Mouse (Mus musculus) Patski (cell line): ENCODE measurements around the gene 4933416C03Rik. TPM values are rescaled to one million over a fixed set of nuclear protein-coding genes. Genes with fewer than 3 reads are reported as not detected.

Experiments used
- ATAC-seq: fragments of 100-300 bp; one replicate; pipeline ENCODE4 v1.8.0; 2021
- CTCF ChIA-PET: fragments of 350-600 bp; sonication (Branson Sonifier 250); formaldehyde crosslinking; loops from one replicate; lab custom pipeline; 2022; ENCODE audit warnings: inconsistent platforms; lab: Charles Lee
- POLR2A ChIA-PET: fragments of 350-600 bp; sonication (Branson Sonifier 250); formaldehyde crosslinking; loops from one replicate; lab custom pipeline; 2022; ENCODE audit warnings: antibody characterized with exemption, inconsistent platforms; lab: Charles Lee
- DNase-seq: peaks from one replicate; pipeline ENCODE4 v3.0.0-alpha.2; 2011; ENCODE audit warnings: low read depth, low spot score
- H3K27me3 ChIP-seq: fragments of 371-371 bp; one replicate; pipeline ENCODE4 v1.5.1; 2021
- CTCF ChIP-seq: fragments of 100-300 bp; IDR thresholded peaks from one replicate; pipeline ENCODE4 v1.5.1; 2021
- in situ Hi-C: fragments of 300-500 bp; cut with MboI; formaldehyde crosslinking; loops from 3 replicates; pipeline ENCODE4 v1.11.1; 2018; ENCODE audit warnings: low pct_unique_long_range_greater_than_20kb, mixed read lengths
- polyA plus RNA-seq: library from polyadenylated mRNA; unstranded; gene quantifications from one replicate; pipeline ENCODE4 v1.2.3, GENCODE M21; 2021

4933416C03Rik gene
- not detected for polyA plus RNA-seq

GRCm38 (mm10) chr10:116113867-116114474, at the start of gene 4933416C03Rik:
4933416C03Rik (minus strand) TSS chr10:116113917.
- H3K27me3 ChIP-seq, result peaks cover 22% of the 10 kb centered on the region
- CTCF ChIA-PET, result no interaction called here
- no peak for DNase-seq
- no peak for TF ChIP-seq CTCF
- in situ Hi-C loops, result no loop called here
- ATAC-seq, result no peak
- POLR2A ChIA-PET, result no interaction called here

DNA sequence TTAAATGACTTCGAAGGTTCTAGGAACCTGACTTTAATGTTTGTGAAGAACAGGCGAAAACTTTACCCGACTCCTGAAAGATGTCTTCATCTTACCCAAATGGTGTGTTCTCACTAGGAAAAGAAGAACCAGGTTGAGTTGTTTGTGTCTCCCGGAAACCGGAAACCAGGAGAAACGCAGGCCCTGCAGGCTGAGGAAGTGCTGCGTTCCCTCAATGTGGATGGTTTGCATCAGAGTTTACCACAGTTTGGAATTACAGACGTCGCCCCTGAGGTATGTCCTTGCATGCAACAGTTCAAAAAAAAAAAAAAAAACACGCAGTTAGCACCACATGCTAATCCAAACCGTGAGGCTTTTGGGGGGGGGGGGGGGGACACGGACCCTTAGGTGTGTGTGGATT, 48.6 kb upstream of the 4933416C03Rik start:
- no peak for TF ChIP-seq CTCF
- POLR2A ChIA-PET, result no interaction called here
- in situ Hi-C loops, result no loop called here
- ATAC-seq (no peak), DNase-seq (no peak)
- CTCF ChIA-PET, result no interaction called here
- no peaks in the 10 kb centered on the region for H3K27me3 ChIP-seq

DNA sequence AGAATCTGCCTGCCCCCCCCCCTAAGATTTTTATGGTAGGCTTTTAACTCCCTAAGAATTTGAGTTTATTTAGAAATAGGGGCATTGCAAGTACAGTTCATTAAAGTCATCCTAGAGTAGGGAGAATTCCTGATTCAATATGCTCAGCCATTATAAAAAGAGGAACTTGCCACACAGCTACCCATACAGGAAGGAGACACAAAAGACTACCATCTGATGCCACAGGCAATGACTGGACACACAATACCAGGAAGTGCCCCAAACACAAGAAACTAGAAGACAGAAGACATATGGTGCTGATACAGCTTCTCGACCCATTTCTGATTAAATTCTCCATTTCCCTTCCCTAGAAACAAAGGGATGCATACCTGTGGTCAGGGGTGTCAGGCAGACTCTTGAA, 43.0 kb upstream of the 4933416C03Rik start:
- no peak for ATAC-seq
- TF ChIP-seq CTCF, result no peak
- no peak for DNase-seq
- in situ Hi-C loops, result no loop called here
- H3K27me3 ChIP-seq, result no peaks in the 10 kb centered on the region
- ChIA-PET POLR2A (no interaction called here), CTCF (no interaction called here)

- ATAC-seq, result no peak
- DNase-seq, result no peak
- in situ Hi-C loops, result no loop called here
- H3K27me3 ChIP-seq, result no peaks in the 10 kb centered on the region
- POLR2A ChIA-PET, result no interaction called here
- TF ChIP-seq CTCF, result no peak
- CTCF ChIA-PET, result no interaction called here
Observed at GRCm38 (mm10) chr10:116154707-116155106, 41.0 kb upstream of the 4933416C03Rik start.

- ATAC-seq (no peak), DNase-seq (no peak)
- ChIA-PET CTCF (no interaction called here), POLR2A (no interaction called here)
- TF ChIP-seq CTCF, result no peak
- in situ Hi-C loops, result no loop called here
- H3K27me3 ChIP-seq, result peaks cover 13% of the 10 kb centered on the region
Observed at GRCm38 (mm10) chr10:116146091-116146490, 32.4 kb upstream of the 4933416C03Rik start.

- ChIA-PET CTCF (no interaction called here), POLR2A (no interaction called here)
- ATAC-seq (no peak), DNase-seq (no peak)
- peaks cover 13% of the 10 kb centered on the region for H3K27me3 ChIP-seq
- TF ChIP-seq CTCF, result no peak
- in situ Hi-C loops, result no loop called here
Observed at GRCm38 (mm10) chr10:116143684-116144083, 30.0 kb upstream of the 4933416C03Rik start.

DNA sequence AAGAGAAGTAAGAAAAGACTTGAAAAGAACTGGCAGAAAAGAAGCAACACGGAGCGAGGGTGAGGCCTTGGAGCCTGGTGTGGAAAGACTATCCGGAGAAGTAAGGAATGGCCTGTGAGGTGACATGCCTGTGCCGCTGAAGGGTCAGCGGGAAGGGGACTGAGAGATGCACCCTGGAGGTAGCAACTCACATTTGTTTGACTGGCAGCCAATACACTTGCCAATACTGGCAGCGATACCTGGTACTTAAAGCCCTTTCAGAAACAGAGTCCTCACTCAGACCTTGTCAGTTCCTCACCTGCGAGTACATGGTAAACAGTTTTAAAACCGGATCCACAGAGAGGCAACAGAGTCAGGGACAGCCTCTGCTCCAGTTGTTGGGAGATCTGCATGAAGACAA, 26.5 kb upstream of the 4933416C03Rik start:
- POLR2A ChIA-PET, result no interaction called here
- in situ Hi-C loops, result no loop called here
- no peak for TF ChIP-seq CTCF
- ATAC-seq (no peak), DNase-seq (no peak)
- CTCF ChIA-PET, result no interaction called here
- H3K27me3 ChIP-seq, result peaks cover 20% of the 10 kb centered on the region

- ATAC-seq (no peak), DNase-seq (no peak)
- peaks cover 20% of the 10 kb centered on the region for H3K27me3 ChIP-seq
- POLR2A ChIA-PET, result no interaction called here
- no peak for TF ChIP-seq CTCF
- in situ Hi-C loops, result no loop called here
- CTCF ChIA-PET, result no interaction called here
Observed at GRCm38 (mm10) chr10:116135187-116135586, 21.5 kb upstream of the 4933416C03Rik start.

DNA sequence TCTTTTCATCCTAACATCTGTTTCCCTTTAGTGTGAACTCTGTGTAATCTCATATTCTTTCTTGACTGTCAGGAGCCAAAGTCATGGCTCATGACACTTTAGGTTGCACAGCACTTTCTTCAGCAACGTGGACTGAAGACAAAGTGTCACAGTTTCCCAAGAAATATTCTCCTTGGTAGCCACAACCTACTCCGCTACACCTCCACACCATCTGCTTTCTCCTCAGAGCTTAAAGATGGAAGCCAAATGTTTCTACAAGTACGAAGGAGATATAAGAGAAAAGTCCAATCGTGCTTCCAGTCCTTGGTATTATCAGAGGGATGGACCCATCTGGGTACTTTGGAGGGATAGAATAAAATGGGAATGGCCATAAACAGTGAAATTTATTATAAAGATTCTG, 18.5 kb upstream of the 4933416C03Rik start:
- ChIA-PET POLR2A (no interaction called here), CTCF (interaction anchor here (1.3 kb wide), 1 partner anchor 15 kb away, joined by 3 read pairs; no protein-coding TSS in a partner anchor)
- in situ Hi-C loops, result no loop called here
- H3K27me3 ChIP-seq, result peaks cover 24% of the 10 kb centered on the region
- TF ChIP-seq CTCF, result no peak
- no peak for ATAC-seq
- no peak for DNase-seq

DNA sequence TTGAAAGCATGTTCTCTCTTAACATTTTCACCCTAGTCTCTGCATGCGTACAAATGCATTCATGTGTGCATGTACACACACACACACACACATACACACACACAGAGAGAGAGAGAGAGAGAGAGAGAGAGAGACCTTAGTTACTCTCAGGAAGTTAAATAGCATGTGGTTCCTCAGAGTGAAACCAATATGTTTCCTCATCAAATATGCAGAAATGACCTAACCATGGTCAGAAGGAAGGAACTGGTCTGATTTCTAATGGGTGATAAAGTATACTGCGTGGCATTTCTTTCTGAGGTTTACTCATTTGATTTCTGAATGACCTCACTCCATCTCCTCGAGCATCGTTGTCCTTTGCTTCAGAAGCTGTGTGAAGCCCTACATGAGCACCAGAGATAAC, 17.5 kb upstream of the 4933416C03Rik start:
- in situ Hi-C loops, result no loop called here
- no peak for ATAC-seq
- POLR2A ChIA-PET, result no interaction called here
- CTCF ChIA-PET, result no interaction called here
- H3K27me3 ChIP-seq, result peaks cover 24% of the 10 kb centered on the region
- no peak for DNase-seq
- TF ChIP-seq CTCF, result no peak

DNA sequence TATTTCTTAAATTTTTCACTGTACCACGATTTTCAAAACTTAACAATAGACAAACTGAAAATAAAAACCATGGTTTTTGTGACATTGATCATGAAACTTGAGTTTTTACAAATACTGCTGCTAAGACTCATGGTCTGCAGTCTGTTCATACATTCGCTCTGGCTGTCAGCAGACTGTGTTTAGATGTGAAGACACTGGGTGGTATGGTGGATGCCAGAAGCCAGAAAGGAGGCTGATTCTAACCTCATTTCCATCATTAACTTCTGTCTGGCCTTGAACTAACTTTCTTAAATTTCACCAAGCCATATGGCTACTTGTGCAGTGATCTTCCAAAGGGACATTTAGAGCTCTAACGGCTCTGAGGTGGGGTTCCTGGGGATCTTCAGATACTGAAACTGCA, 16.7 kb upstream of the 4933416C03Rik start:
- no peak for ATAC-seq
- no peak for TF ChIP-seq CTCF
- CTCF ChIA-PET, result no interaction called here
- in situ Hi-C loops, result no loop called here
- POLR2A ChIA-PET, result no interaction called here
- no peak for DNase-seq
- H3K27me3 ChIP-seq, result peaks cover 18% of the 10 kb centered on the region

- no peak for DNase-seq
- ChIA-PET CTCF (no interaction called here), POLR2A (no interaction called here)
- no peak for ATAC-seq
- H3K27me3 ChIP-seq, result peaks cover 24% of the 10 kb centered on the region
- no peak for TF ChIP-seq CTCF
- in situ Hi-C loops, result no loop called here
Observed at GRCm38 (mm10) chr10:116125364-116125763, 11.6 kb upstream of the 4933416C03Rik start.
